Mouse (Mus musculus) liver, embryonic 14.5 days (tissue): ENCODE results near the gene Ankrd44.

Experiments used
- CTCF ChIP-seq: IDR thresholded peaks from 2 replicates; pipeline ENCODE4 v1.5.1; 2016; ENCODE audit warnings: antibody characterized with exemption, low read depth, control low read depth
- EP300 ChIP-seq: IDR thresholded peaks from 2 replicates; pipeline ENCODE4 v1.6.1; 2016; ENCODE audit warnings: antibody characterized with exemption, low read depth

DNA sequence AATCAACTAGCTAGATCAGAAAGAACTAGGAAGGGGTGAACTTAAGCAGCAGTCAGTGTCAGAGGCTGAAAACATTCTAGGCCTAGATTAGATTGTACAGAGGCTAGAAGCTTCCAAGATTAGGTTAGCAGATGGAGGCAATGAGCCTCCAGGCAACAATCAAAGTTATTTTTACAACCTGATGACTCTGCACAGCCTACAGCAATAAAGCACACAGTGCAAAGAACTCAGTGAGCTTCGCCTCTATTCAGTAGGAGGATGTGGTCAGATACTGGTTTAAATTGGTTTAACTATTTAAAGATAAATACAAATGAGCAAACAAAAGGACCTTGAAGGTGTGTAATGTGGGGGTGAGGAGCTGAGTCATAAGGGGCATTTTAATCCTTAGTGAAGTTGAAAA lies 325.9 kb downstream of the Ankrd44 start:
- TF ChIP-seq CTCF (no peak), EP300 (no peak)
